Mouse (Mus musculus): Measurements from ENCODE around the gene Rsu1. TPM values are rescaled to one million over a fixed set of nuclear protein-coding genes. Genes with fewer than 3 reads are reported as not detected.

The Rsu1 gene
- total RNA-seq, 4 experiments from 2014 or later = 29.8 to 42.3 (median 32.0) TPM

DNA sequence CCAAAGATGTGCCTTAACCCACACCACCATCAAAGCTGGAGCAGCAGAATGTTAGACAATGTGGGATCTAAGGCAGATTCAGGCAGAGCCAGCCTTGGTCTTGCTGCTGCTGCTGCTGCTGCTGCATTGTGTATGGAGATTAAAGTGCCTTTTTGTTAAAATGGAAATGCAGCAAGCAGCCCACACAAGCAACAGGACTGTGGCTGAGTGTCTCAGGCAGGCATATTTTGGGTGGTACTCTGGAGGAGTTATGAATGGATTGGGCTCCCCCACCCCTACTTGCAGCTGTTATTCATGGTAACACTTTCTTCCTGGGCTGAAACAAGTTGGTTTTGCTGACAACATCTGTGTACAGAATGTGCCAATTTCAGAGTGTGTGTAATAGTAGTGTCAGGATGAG lies 199.0 kb downstream of the Rsu1 start:
- DNase-seq (ENCODE audit: low spot score in 2 of 2) = peak in 1 of 2 experiments; percentile 48

DNA sequence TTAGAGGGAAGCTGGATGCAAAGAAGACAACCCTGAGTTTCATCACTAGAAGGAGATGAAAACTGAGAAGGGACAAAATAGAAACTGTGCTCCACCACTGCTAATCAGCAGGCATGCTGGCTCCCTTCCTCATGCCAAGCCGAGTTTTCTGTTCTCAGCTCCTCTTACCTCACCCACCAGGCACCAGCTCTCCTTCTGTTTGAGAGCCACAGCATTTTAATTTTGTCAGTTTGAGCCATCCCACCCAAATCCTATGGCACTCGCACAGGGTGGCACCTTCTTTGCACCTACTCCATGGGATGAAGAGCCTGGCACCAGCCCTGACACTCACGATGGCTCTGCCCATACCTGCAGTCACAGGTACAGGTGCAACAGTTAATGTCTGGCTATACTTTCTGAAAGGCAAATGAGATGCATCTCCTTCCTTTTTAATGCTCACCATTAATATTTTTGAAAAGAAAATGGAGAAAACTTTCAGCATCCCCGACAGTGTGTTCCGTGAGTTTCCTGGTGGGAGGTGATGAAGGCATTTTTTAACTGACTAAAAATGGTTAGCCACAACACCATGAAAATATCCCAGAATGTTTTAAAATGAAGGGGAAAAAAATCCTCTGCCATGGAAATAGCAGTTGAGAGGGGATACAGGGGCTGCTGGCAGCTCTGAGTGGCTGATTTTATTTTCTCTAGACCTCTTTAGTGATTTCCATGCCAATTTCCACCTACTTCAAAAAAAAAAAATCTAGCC lies 210.6 kb downstream of the Rsu1 start:
- peak; percentile 21 to 76 for DNase-seq (ENCODE audit: low spot score in 2 of 2)

DNA sequence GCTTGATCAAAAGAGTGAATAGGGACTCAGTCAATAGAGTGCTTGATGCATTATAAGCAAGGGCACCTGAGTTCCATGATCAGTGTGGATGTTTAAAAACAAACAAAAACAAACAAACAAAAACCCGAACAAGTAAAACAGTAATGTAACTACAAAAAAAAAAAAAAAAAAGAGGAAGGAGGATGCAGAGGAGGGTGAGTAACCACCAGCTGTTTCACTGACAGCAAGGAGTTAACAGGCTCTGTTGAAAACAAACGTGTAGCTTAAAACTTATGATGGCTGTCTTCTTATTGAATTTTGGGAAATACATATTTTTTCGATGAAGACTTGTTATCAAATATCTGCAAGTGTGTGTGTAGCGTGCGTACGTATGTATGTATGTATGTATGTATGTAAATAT lies 222.6 kb downstream of the Rsu1 start:
- DNase-seq (ENCODE audit: low spot score in 2 of 2) = no peak

DNA sequence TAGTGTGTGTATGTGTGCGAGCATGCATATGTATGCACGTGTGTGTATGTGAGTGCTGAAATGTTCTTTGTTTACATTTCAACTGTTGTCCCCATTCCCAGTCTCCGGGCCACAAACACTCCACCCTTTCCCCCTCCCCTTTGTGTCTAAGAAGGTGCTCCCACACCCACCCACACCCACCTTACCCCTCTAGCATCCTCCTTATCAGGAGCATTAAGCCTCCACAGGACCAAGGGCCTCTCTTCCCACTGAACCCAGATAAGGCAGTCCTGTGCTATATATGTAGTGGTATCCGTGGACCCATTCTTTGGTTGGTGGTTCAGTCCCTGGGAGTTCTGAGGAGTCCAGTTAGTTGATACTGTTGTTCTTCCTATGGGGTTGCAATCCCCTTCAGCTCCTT lies 226.7 kb downstream of the Rsu1 start:
- no peak for DNase-seq (ENCODE audit: low spot score in 2 of 2)

DNA sequence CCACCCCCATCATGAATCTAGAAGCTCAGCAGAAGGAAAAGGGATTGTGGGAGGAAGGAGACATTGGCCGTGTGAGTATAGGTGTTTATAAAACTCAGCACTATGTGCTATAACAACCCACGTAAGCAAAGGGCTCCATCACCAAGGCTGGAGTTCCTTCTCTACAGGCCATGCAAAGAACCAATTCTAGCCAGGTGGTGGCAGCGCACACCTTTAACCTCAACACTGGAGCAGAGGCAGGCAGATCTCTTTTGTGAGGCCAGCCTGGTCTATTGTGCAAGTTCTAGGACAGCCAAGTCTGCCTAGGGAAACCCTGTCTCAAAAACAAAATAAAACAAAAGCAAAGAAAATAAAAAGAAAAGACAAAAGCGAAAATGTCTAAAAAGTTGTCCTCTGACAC lies 231.4 kb downstream of the Rsu1 start:
- DNase-seq (ENCODE audit: low spot score in 2 of 2) = no peak

DNA sequence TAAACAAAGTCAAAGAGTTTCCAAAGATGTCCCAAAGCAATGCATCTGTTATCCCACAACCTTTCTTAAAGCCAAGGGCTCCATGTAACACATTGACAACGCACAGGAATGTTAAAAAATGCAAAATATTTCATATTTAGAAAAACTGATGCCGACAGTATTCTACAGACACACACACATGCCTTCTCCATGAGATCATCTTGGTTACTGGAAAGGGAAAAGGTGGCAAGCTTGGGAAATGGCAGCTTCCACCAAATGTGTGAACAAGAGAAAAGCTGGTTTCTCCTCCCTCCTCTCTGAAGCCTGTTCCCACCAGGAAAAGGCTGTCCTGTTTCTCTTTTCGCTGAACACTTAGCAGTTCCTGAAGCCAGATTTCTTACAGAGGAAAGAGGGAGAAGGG lies 232.4 kb downstream of the Rsu1 start:
- no peak for DNase-seq (ENCODE audit: low spot score in 2 of 2)

Other genes starting within 250 kb of the Rsu1 start
- under 1 TPM; 0.26 to 0.49 (median 0.35) TPM for gene Cubn, start 220.4 kb upstream of the Rsu1 start, total RNA-seq (2022)

Data from left cerebral cortex, adult 8-10 months (tissue).